Mouse (Mus musculus) ZHBTc4 (cell line): ENCODE results near the gene Ppp1r3g.

Experiments used
- DNase-seq: peaks from one replicate; pipeline ENCODE4 v3.0.0-alpha.2; 2011; ENCODE audit warnings: low read depth, low spot score

Ppp1r3g gene

GRCm38 (mm10) chr13:35994067-35994466 is 35.4 kb downstream of the Ppp1r3g start:
- no peak for DNase-seq

GRCm38 (mm10) chr13:35995231-35995630 is 36.6 kb downstream of the Ppp1r3g start:
- no peak for DNase-seq

GRCm38 (mm10) chr13:35995696-35996426 is 37.2 kb downstream of the Ppp1r3g start:
- DNase-seq: no peak

GRCm38 (mm10) chr13:35997606-35998005 is 39.0 kb downstream of the Ppp1r3g start:
- DNase-seq: no peak

- DNase-seq: no peak
These were observed 42.2 kb downstream of the Ppp1r3g start for GRCm38 (mm10) chr13:36000798-36001197.

GRCm38 (mm10) chr13:36009981-36010380 is 51.3 kb downstream of the Ppp1r3g start:
- no peak for DNase-seq

GRCm38 (mm10) chr13:36015636-36016035 is 57.0 kb downstream of the Ppp1r3g start:
- no peak for DNase-seq

GRCm38 (mm10) chr13:36018017-36018416 is 59.4 kb downstream of the Ppp1r3g start:
- no peak for DNase-seq

GRCm38 (mm10) chr13:36019309-36020274 is 61.0 kb downstream of the Ppp1r3g start:
- DNase-seq: peak; percentile 72
